Mouse (Mus musculus) gastrocnemius, postnatal 25 days (tissue): Measurements from ENCODE around the gene Cx3cl1. TPM values are rescaled to one million over a fixed set of nuclear protein-coding genes. Genes with fewer than 3 reads are reported as not detected.
A peak's percentile ranks its signal among the peaks of the same experiment; 100 is the strongest.

ENCODE experiments used
- DNase-seq: peaks from one replicate; pipeline ENCODE4 v3.0.0; 2022
- total RNA-seq, 2 experiments: library from RNA; stranded (reverse); gene quantifications; 1 replicate in 1 of 2; 2 replicates in 1 of 2; pipeline ENCODE4 v1.2.3; 2021

The Cx3cl1 gene
- total RNA-seq, 2 experiments from 2014 or later = 0.82 to 1.4 TPM

DNA sequence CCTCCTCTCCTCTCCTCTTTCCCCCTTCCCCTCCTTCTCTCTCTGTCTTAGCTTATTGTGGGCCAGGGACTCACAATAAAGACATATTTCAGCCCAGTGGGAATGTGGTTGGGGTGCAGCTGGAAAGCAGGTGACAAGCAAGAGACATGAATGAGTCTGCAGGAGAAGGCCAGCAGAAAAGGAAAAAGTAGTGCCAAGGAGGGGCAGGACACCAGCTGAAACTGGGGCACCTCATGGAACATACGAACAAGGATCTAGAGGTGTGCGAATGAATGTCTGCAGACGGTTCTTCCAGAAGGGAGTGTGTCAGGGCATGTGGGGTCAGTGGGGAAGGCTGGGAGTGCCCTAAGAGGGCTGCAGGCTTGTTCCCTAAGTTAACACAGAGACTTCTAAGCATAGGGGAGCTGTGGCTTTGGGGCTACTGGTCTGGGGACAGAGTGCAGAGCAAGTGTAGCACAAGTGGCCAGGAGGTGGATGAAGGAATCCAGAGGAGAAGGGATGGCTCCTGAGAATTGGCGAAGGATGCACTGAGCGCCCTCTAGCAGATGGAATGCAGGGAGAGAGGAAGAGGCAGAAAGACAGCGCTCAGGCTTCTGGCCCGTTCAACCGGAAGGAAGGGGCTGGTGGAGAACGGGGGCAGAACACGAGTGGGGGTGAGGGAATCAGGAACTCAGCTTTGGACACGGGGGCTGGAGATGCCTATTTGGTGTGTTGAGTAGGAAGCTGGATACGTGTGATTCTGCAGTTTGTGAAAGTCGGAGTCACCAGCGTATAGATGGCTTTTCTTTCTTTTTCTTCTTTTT is 29.7 kb downstream of the Cx3cl1 start:
- DNase-seq = no peak

- no peak for DNase-seq
Measured at GRCm38 (mm10) chr8:94802375-94802774, 30.6 kb downstream of the Cx3cl1 start.

- DNase-seq = no peak
Measured at GRCm38 (mm10) chr8:94803551-94803950, 31.7 kb downstream of the Cx3cl1 start.

- DNase-seq = no peak
Measured at GRCm38 (mm10) chr8:94804546-94805340, 32.9 kb downstream of the Cx3cl1 start.

DNA sequence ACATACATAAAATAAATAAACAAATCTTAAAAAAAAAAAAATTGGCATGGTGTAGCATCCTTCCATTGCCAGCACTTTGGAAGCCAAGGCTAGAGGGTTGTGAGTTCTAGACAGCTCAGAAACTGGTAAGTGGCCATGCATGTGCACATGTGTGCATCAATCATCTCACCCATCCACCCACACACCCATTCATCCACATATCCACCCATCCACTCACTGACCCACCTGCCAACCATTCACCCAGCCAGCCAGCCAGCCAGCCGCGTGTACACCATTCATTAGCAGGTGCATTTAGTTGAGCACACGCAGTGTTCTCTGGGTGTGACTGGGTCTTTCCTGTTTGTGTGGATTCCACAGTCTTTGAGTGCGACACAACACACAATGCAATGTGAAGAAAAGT is 34.0 kb downstream of the Cx3cl1 start:
- no peak for DNase-seq

- no peak for DNase-seq
Measured at GRCm38 (mm10) chr8:94807506-94807905, 35.7 kb downstream of the Cx3cl1 start.

DNA sequence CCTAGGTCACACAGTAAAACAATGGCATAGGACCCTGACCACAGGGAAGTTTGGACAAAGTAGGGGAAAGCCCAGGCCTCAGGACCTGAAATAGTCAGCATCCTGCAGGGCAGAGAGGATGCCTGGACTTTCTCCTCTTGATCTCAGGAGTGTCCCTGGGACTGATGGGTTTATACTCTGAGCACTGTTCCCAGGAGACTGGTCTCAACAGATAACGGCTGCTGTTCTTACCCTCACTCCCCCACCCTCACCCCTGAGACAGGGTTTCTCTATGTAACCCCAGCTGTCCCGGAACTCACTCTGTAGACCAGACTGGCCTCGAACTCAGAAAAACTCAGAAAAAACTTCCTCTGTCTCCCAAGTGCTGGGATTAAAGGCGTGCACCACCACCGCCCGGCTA is 36.6 kb downstream of the Cx3cl1 start:
- DNase-seq = no peak

DNA sequence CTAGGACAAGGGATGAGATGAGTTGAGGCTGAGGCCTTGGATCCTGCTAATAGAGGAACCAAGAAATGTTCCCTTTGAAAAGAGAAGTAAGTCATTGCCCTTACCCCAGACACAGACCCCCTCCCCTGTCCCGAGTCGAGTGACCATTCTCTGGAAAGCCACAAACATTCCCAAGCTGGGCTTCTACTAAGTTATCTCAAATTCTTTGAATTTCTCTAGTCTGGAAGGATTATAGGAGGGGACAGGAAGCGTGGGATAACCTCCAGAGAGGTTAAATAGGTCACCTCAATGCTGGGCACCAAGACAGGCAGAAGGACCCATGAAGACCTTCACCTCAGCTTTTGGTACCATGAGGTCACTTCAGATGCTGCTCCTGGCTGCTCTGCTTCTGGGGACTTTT is 38.3 kb downstream of the Cx3cl1 start, which contains the start of gene Ccl17:
Gene Ccl17, plus strand, starts transcription at position 301 of the 400 bp plus-strand sequence.
- no peak for DNase-seq

DNA sequence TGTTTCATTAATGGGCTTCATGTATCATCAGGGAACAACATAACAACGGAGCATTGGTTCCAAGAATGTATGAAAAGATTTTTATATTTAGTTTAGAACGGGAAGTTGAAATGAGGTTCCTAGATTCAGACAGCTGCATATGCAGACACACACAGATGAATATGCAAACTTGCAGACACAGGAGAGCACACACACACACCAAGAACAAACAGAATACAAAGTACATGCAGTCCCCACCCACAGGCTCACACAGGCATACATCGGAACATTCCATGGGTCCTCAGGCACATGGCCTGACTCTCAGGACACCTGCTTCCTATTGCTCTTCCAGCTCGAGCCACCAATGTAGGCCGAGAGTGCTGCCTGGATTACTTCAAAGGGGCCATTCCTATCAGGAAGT is 39.0 kb downstream of the Cx3cl1 start:
- DNase-seq = no peak

GRCm38 (mm10) chr8:94811654-94812053 is 39.8 kb downstream of the Cx3cl1 start:
- DNase-seq = no peak

- peak; percentile 57 for DNase-seq
Measured at GRCm38 (mm10) chr8:94812645-94813098, 40.9 kb downstream of the Cx3cl1 start.

DNA sequence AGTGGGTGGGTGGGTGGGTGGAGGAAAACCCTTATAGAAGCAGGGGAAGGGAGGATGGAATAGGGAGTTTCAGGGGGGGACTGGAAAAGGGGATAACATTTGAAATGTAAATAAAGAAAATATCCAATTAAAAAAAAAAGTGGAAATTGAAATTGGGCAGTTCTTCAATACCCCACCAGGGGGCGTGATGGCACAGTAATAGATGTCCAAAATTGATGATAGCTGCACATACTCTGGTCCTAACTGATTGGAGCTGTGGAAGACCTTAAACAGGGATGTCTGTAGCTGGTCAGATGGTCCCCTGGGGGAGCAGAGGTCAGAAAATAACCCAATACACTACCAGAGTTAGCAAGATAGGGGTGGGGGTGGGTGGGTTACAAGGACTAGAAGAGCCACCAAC is 42.7 kb downstream of the Cx3cl1 start:
- no peak for DNase-seq

- DNase-seq = no peak
Measured at GRCm38 (mm10) chr8:94817933-94818332, 46.1 kb downstream of the Cx3cl1 start.

DNA sequence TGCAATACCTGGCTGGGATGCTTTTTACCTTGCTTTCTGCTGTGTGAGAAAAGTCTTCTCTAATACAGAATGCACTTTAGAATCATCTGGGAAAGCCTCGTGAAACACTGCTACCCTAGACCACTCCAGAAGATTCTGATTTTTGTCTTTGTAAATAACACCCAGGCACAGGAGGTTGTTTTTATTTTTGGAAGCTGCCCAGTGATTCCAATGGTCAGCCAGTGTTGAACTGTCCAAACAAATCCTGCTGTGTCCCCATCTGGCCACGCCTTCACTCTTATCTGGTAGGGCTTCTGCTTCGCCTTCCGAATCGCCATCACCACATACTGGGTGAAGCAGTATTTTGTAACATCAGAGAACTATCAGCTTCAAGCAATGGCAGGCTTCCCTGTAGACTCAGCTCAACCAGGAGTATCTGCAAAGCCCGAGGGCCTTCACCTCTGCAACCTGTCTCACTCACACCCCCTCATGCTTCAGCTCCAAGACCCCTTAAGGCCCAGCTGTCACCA is 47.9 kb downstream of the Cx3cl1 start:
- DNase-seq = no peak

- no peak for DNase-seq
Measured at GRCm38 (mm10) chr8:94820553-94820952, 48.7 kb downstream of the Cx3cl1 start.

DNA sequence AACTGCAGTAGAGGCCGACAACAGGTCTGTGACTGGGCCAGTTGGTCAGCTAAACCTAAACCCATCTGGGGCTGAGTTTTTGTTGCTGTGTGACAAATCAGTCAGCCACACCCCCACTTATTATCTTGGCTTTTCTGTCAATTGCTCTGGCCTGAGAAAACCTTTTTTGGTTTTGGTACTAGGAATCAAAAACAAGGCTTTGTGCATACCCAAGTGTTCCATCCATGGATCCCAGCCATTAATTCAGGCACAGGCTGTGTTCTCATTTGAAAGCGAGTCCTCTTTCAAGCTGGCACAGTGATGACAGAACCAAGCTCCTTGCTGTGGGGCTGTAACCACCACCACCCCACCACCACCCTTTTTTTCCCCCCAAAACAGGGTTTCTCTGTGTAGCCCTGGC is 49.6 kb downstream of the Cx3cl1 start:
- no peak for DNase-seq

- peak; percentile 30 for DNase-seq
Measured at GRCm38 (mm10) chr8:94822637-94823560, 51.1 kb downstream of the Cx3cl1 start.

DNA sequence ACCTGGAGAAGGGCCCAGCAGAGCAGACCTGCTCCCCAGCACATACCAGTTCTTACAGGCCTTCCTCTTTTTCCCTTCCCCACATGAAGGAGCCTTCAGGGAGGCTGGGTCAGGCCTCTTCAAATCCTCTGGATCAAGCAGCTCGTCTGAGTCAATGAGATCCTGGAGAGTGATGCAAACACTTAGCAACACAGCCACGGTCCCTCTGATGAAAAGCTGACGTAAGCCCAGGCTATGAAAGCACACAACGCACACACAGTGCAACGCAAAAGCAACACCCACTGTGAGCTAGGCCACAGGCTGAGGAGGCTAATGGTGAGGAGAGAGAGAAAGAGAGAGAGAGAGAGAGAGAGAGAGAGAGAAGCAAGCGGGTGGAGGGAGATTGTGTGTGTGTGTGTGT is 53.4 kb downstream of the Cx3cl1 start:
- no peak for DNase-seq

DNA sequence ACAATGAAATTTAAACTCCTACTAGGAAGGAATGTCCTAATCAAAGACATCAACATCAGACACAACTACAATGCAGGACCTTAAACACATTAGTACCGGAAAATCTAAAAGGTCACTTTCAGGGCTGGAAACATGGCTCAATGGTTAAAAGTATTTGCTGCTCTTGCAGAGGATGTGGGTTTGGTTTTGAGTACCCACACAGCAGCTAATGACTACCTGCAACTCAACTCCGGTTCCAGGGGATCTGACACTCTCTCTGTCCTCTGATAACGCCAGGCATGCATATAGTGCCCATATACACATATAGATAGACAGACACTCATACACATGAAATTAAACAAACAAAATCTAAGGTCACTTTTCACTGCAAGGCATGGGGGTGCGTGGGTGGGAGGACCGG is 54.4 kb downstream of the Cx3cl1 start:
- no peak for DNase-seq

DNA sequence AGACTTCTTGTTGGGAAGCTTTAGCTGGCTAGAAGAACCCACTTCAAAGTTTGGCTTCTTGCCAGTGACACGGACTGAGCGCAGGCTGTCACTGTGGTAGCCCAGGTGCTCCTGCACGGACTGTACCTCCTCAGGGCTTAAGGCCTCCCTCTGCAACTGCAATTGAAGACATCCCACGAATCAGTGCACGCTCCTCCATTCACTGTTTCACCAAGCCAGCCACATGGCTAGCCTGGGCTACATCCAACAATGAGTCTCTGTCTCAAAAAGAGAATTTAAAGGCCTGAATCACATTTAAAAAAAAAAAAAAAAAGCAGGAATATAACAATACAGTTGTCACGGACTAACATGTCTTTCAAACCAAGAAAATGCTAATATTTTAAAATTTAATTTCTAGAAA is 56.5 kb downstream of the Cx3cl1 start:
- no peak for DNase-seq
